Mouse (Mus musculus): Measurements from ENCODE around the gene Gm28043.

DNA sequence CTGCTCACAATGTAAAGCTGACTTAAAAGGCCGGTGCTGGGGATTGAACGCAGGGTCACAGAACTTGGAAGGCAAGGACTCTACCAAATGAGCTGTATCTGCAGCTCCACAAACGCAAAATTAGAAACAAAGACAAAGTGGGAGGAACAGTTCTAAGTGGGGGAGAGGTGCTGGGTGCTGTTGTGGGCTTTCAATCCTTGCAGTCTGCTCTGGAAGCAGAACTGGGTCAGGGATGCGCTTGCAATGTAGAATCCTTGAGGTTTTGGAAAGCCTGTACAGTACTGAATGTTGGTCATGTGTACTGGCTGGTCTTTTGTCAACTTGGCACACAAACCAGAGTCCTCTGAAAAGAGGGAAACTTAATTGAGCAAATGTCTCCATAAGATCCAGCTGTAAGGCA lies 940 bp downstream of the Gm28043 start:
- TF ChIP-seq CTCF (IDR thresholded peaks at IDR 0.05; ENCODE audit: borderline replicate concordance, insufficient read depth, low read depth, low read length) = no peak
- TF ChIP-seq POLR2A (IDR thresholded peaks at IDR 0.05; ENCODE audit: borderline replicate concordance, insufficient read depth, low read length) = no peak
